Mouse (Mus musculus) neural tube, embryonic 15.5 days (tissue): ENCODE data around the gene Myod1. TPM values are rescaled to one million over a fixed set of nuclear protein-coding genes. Genes with fewer than 3 reads are reported as not detected.

Experiments used
- ATAC-seq: fragments of 200-750 bp; cut with Nextera tagmentation; 2 replicates; pipeline ENCODE4 v1.8.0; 2017; ENCODE audit warnings: mild to moderate bottlenecking, moderate TSS enrichment, moderate library complexity; ENCODE audit not compliant: low FRiP score
- H3K27ac ChIP-seq: fragments of 300-500 bp; sonication (generic); replicated peaks from 2 replicates; pipeline ENCODE4 v1.5.1; 2015; ENCODE audit warnings: mild to moderate bottlenecking, inconsistent platforms
- H3K27me3 ChIP-seq: fragments of 300-500 bp; sonication (generic); replicated peaks from 2 replicates; pipeline ENCODE4 v1.6.1; 2015; ENCODE audit warnings: inconsistent platforms
- H3K36me3 ChIP-seq: fragments of 300-500 bp; sonication (generic); 2 replicates; pipeline ENCODE4 v1.6.1; 2015; ENCODE audit warnings: inconsistent platforms
- H3K4me1 ChIP-seq: fragments of 300-500 bp; sonication (generic); 2 replicates; pipeline ENCODE4 v1.6.1; 2015; ENCODE audit warnings: inconsistent platforms
- H3K4me2 ChIP-seq: fragments of 300-500 bp; sonication (generic); 2 replicates; pipeline ENCODE4 v1.6.1; 2015; ENCODE audit warnings: inconsistent platforms, mild to moderate bottlenecking, moderate library complexity
- H3K4me3 ChIP-seq: fragments of 300-500 bp; sonication (generic); replicated peaks from 2 replicates; pipeline ENCODE4 v1.5.1; 2015; ENCODE audit warnings: mild to moderate bottlenecking, inconsistent platforms
- H3K9ac ChIP-seq: fragments of 300-500 bp; sonication (generic); replicated peaks from 2 replicates; pipeline ENCODE4 v1.6.1; 2015; ENCODE audit warnings: mild to moderate bottlenecking, inconsistent platforms
- H3K9me3 ChIP-seq: fragments of 300-500 bp; sonication (generic); replicated peaks from 2 replicates; pipeline ENCODE4 v1.6.1; 2016; ENCODE audit warnings: inconsistent platforms
- WGBS: fragments of 180-500 bp; shearing (Covaris S2); methylation state at CpG from one replicate; pipeline ENCODE4 v1.1.7; 2015; ENCODE audit warnings: mixed read lengths; 5-methylcytosine and 5-hydroxymethylcytosine counted together
- polyA plus RNA-seq: library from polyadenylated mRNA; unstranded; fragments of >200 nt; fragmentation: Nextera tagmentation; extraction: Ambion mirVana; gene quantifications from 2 replicates; pipeline ENCODE4 v1.2.1, GENCODE M21; 2015

Gene Myod1
- polyA plus RNA-seq, 1 experiment from 2014 or later = 2.3 TPM

GRCm38 (mm10) chr7:46401371-46402180 lies 25.3 kb downstream of the Myod1 start:
- Histone ChIP-seq H3K4me3 (peak overlapping the region; percentile 78), H3K4me1 (peaks cover 64% of the 10 kb centered on the region), H3K36me3 (no peaks in the 10 kb centered on the region; the same call in 1 of the 2 replicates), H3K27ac (no peak overlapping the region), H3K9me3 (no peaks in the 10 kb centered on the region), H3K9ac (no peak overlapping the region), H3K4me2 (peak overlapping the region; percentile 81), H3K27me3 (peaks cover 8% of the 10 kb centered on the region)
- ATAC-seq = no peak
- WGBS = 73% methylated on average over 3 of the region's 3 CpGs

- no peak overlapping the region for H3K4me3 ChIP-seq
- WGBS = 81% methylated on average over 15 of the region's 15 CpGs
- H3K27ac ChIP-seq = no peak overlapping the region
- peaks cover 53% of the 10 kb centered on the region for H3K4me1 ChIP-seq
- H3K9ac ChIP-seq = no peak overlapping the region
- H3K36me3 ChIP-seq = no peaks in the 10 kb centered on the region; the same call in 1 of the 2 replicates
- H3K4me2 ChIP-seq = no peak overlapping the region
- no peaks in the 10 kb centered on the region for H3K9me3 ChIP-seq
- H3K27me3 ChIP-seq = peaks cover under 1% of the 10 kb centered on the region; the same call in 1 of the 2 replicates
- ATAC-seq = no peak
Observed at GRCm38 (mm10) chr7:46403616-46404485, 27.6 kb downstream of the Myod1 start.

- Histone ChIP-seq H3K36me3 (no peaks in the 10 kb centered on the region; the same call in 1 of the 2 replicates), H3K27me3 (no peaks in the 10 kb centered on the region), H3K4me3 (no peak overlapping the region), H3K4me2 (no peak overlapping the region), H3K4me1 (peaks cover 51% of the 10 kb centered on the region), H3K27ac (no peak overlapping the region), H3K9ac (no peak overlapping the region), H3K9me3 (no peaks in the 10 kb centered on the region)
- 91% methylated on average over 7 of the region's 7 CpGs for WGBS
- no peak for ATAC-seq
Observed at GRCm38 (mm10) chr7:46404756-46405155, 28.5 kb downstream of the Myod1 start.

- no peak overlapping the region for H3K4me2 ChIP-seq
- H3K27ac ChIP-seq = no peak overlapping the region
- no peaks in the 10 kb centered on the region for H3K27me3 ChIP-seq
- no peak overlapping the region for H3K4me3 ChIP-seq
- H3K9me3 ChIP-seq = no peaks in the 10 kb centered on the region
- 87% methylated on average over 9 of the region's 9 CpGs for WGBS
- no peak overlapping the region for H3K9ac ChIP-seq
- ATAC-seq = no peak
- peaks cover 18% of the 10 kb centered on the region; the same call in 1 of the 2 replicates for H3K4me1 ChIP-seq
- no peaks in the 10 kb centered on the region; the same call in 1 of the 2 replicates for H3K36me3 ChIP-seq
Observed at GRCm38 (mm10) chr7:46408606-46409005, 32.3 kb downstream of the Myod1 start.

- no peak for ATAC-seq
Observed at GRCm38 (mm10) chr7:46409204-46409789, 33.0 kb downstream of the Myod1 start.

GRCm38 (mm10) chr7:46410727-46411126 lies 34.5 kb downstream of the Myod1 start:
- WGBS = 76% methylated on average over 6 of the region's 6 CpGs
- no peak overlapping the region for H3K9ac ChIP-seq

More at GRCm38 (mm10) chr7:46409204-46409789, 33.0 kb downstream of the Myod1 start:
- 49% methylated on average over 12 of the region's 12 CpGs for WGBS
- no peak overlapping the region for H3K27ac ChIP-seq
- H3K36me3 ChIP-seq = no peaks in the 10 kb centered on the region; the same call in 1 of the 2 replicates
- H3K4me3 ChIP-seq = no peak overlapping the region
- H3K9ac ChIP-seq = no peak overlapping the region
- no peaks in the 10 kb centered on the region for H3K9me3 ChIP-seq
- H3K4me2 ChIP-seq = no peak overlapping the region
- H3K4me1 ChIP-seq = peaks cover 14% of the 10 kb centered on the region; the same call in 1 of the 2 replicates
- H3K27me3 ChIP-seq = no peaks in the 10 kb centered on the region

GRCm38 (mm10) chr7:46412823-46413222 lies 36.5 kb downstream of the Myod1 start:
- WGBS = 68% methylated on average over 5 of the region's 5 CpGs
- Histone ChIP-seq H3K27ac (no peak overlapping the region), H3K9me3 (no peaks in the 10 kb centered on the region), H3K4me1 (peaks cover 32% of the 10 kb centered on the region), H3K4me3 (no peak overlapping the region), H3K4me2 (no peak overlapping the region), H3K27me3 (no peaks in the 10 kb centered on the region), H3K9ac (no peak overlapping the region), H3K36me3 (no peaks in the 10 kb centered on the region)
- no peak for ATAC-seq

More at GRCm38 (mm10) chr7:46410727-46411126, 34.5 kb downstream of the Myod1 start:
- H3K36me3 ChIP-seq = no peaks in the 10 kb centered on the region; the same call in 1 of the 2 replicates
- no peak overlapping the region for H3K27ac ChIP-seq
- ATAC-seq = no peak
- H3K4me1 ChIP-seq = peaks cover 22% of the 10 kb centered on the region; the same call in 1 of the 2 replicates
- H3K9me3 ChIP-seq = no peaks in the 10 kb centered on the region
- H3K27me3 ChIP-seq = no peaks in the 10 kb centered on the region
- no peak overlapping the region for H3K4me2 ChIP-seq
- no peak overlapping the region for H3K4me3 ChIP-seq

- no peak for ATAC-seq
- H3K27ac ChIP-seq = no peak overlapping the region
- 69% methylated on average over 6 of the region's 6 CpGs for WGBS
Observed at GRCm38 (mm10) chr7:46413959-46414725, 37.9 kb downstream of the Myod1 start.

GRCm38 (mm10) chr7:46415818-46416425 lies 39.6 kb downstream of the Myod1 start:
- H3K9ac ChIP-seq = no peak overlapping the region
- no peak overlapping the region for H3K4me2 ChIP-seq
- no peak for ATAC-seq
- H3K27me3 ChIP-seq = no peaks in the 10 kb centered on the region
- no peaks in the 10 kb centered on the region for H3K36me3 ChIP-seq
- H3K4me1 ChIP-seq = peaks cover 21% of the 10 kb centered on the region
- 62% methylated on average over 14 of the region's 14 CpGs for WGBS
- H3K27ac ChIP-seq = no peak overlapping the region
- no peak overlapping the region for H3K4me3 ChIP-seq
- H3K9me3 ChIP-seq = no peaks in the 10 kb centered on the region

More at GRCm38 (mm10) chr7:46413959-46414725, 37.9 kb downstream of the Myod1 start:
- H3K4me1 ChIP-seq = peaks cover 24% of the 10 kb centered on the region
- H3K36me3 ChIP-seq = no peaks in the 10 kb centered on the region
- H3K9me3 ChIP-seq = no peaks in the 10 kb centered on the region
- no peak overlapping the region for H3K9ac ChIP-seq
- no peak overlapping the region for H3K4me3 ChIP-seq
- no peak overlapping the region for H3K4me2 ChIP-seq
- no peaks in the 10 kb centered on the region for H3K27me3 ChIP-seq

- no peaks in the 10 kb centered on the region for H3K27me3 ChIP-seq
- no peak overlapping the region for H3K4me2 ChIP-seq
- no peaks in the 10 kb centered on the region for H3K9me3 ChIP-seq
- peaks cover 36% of the 10 kb centered on the region for H3K4me1 ChIP-seq
- H3K27ac ChIP-seq = no peak overlapping the region
- 86% methylated on average over 7 of the region's 7 CpGs for WGBS
- H3K9ac ChIP-seq = no peak overlapping the region
- H3K4me3 ChIP-seq = no peak overlapping the region
- ATAC-seq = no peak
- H3K36me3 ChIP-seq = no peaks in the 10 kb centered on the region
Observed at GRCm38 (mm10) chr7:46417467-46417866, 41.2 kb downstream of the Myod1 start.
